Mouse (Mus musculus) retina, postnatal 7 days (tissue): ENCODE results near the gene Arhgap29.

Experiments
- DNase-seq: peaks from one replicate; pipeline ENCODE4 v3.0.0-alpha.2; 2012; ENCODE audit warnings: low read depth, low spot score

Gene Arhgap29

DNA sequence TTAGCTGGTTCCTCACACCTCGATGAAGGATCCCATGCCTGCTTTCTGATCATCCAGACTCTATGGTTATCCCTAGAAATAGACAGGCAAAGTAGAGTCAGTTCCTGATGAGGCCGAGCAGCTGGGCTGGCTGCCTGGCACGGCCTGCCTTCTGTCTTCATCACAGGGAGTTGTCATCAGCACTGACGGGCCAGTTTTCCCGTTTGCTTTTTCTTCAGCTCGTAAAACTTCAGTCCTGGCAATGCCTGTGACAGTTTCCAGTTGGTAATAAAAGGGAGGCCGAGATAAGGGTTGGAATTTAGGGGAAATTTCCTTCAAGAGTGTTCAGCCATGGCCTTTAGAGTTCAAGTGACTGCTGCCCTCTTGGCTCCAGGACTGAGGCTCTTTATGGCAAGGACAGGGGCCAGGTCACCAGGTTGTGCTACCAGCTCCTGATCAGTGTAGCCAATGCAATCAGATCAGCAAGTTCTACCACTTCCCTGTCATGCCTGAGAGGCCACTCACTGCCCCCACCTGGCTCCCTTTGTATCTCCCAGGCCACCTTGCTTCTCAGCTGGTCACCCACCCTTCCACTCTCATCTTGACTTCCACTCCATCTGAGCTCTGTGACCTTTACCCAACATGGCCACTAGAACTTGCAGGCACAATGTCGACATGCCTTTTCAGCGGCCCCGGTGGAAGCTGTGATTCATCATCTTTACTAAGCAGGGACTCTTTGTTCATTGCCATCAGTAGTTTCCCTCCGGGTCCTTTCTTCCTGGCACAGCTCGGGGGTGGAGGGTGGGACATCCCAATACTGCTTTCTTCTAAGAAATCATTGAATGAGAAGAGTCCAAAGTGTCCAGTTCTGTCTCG is 112.4 kb downstream of the Arhgap29 start:
- DNase-seq = no peak
